Mouse (Mus musculus) spleen, adult 2 months (tissue): ENCODE measurements around the gene 1190005I06Rik.

Experiments used
- CTCF ChIP-seq: fragments of 200-500 bp; IDR thresholded peaks from 2 replicates; pipeline ENCODE4 v1.5.1; 2011; ENCODE audit warnings: mild to moderate bottlenecking, inconsistent platforms; ENCODE audit not compliant: insufficient read depth, insufficient read length, insufficient replicate concordance; ENCODE audit errors: extremely low read depth
- POLR2A ChIP-seq: fragments of 200-500 bp; IDR thresholded peaks from 2 replicates; pipeline ENCODE4 v1.6.1; 2011; ENCODE audit warnings: low read depth, low read length, inconsistent platforms

DNA sequence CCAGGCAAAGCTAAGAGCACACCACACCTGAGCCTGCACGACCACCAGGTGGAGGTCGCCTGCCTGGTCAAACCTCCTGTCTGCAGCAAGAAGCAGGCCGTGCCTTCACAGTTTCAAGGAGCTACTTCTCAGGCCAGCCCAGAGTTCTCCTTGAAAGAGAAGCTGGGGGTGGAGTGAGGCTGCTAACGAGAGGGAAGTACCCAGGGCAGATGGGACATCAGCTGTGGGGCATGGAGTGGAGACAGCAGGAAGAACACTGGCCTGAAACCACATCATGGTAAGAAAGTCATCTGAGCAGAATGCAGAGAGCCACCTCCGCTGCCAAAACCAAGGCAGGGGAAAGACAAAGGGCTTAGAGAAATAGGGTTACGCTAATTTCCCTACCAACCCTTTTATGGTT, 17.1 kb upstream of the 1190005I06Rik start:
- TF ChIP-seq CTCF (no peak), POLR2A (no peak)
